Mouse (Mus musculus) G1E (cell line): ENCODE data around the gene Lmf1.

ENCODE experiments used
- CTCF ChIP-seq: IDR thresholded peaks from 2 replicates; pipeline ENCODE4 v1.5.1; 2012; ENCODE audit warnings: low read depth, low read length, inconsistent platforms, mixed read lengths
- GATA1 ChIP-seq: IDR thresholded peaks from 2 replicates; pipeline ENCODE4 v1.6.1; 2012; ENCODE audit warnings: borderline replicate concordance, low read length, inconsistent platforms, mixed read lengths
- GATA2 ChIP-seq: IDR thresholded peaks from 2 replicates; pipeline ENCODE4 v1.6.1; 2012; ENCODE audit warnings: low read depth, low read length, inconsistent platforms, borderline replicate concordance
- POLR2AphosphoS5 ChIP-seq: IDR thresholded peaks from 2 replicates; pipeline ENCODE4 v1.6.1; 2012; ENCODE audit warnings: low read depth, low read length, inconsistent platforms; ENCODE audit not compliant: insufficient replicate concordance

DNA sequence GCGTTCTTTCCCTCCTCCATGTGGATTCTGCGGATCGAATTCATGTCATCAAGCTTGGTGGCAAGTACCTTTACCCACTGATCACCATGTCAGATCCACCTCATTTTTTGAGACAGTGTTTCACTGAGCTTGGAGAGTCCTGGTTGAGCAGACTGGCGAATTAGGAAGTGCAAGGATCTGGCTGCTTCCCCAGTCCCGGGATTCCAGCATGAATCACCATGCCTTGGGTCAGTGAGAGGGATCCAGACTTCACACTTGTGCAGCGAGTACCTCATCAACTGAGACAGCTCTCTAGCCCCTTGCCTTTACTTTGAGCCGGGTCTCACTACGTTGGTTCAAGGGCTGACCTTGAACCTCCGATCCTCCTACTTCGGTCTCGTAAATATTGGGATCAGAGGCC, 27.6 kb upstream of the Lmf1 start:
- TF ChIP-seq GATA1 (no peak), CTCF (no peak), POLR2AphosphoS5 (no peak), GATA2 (no peak)
